Comparison of ENCODE assay signal across 7 mouse cellular contexts in genomic region chr17:13551693-13552404, GRCm38 (mm10).
DNase-seq lines count a peak whose midpoint lies in the region; ATAC-seq and TF ChIP-seq lines count a peak whose summit lies in the region.
"Not testable (repeated sequence)": the region's sequence is repeated elsewhere in the genome, so short reads cannot be mapped to it uniquely, and the experiment has no call there.

No protein-coding gene starts in this region.

- not testable (repeated sequence) for H3K4me2 ChIP-seq in heart, embryonic 12.5 days; kidney, embryonic 14.5 days (replicated peaks; ENCODE audit: low read depth, low read length); liver, embryonic 13.5 days

- not testable (repeated sequence) for H3K9ac ChIP-seq in heart, embryonic 12.5 days; kidney, embryonic 14.5 days (ENCODE audit: low read depth, low read length); liver, embryonic 13.5 days

- not testable (repeated sequence) for H3K4me3 ChIP-seq in heart, embryonic 12.5 days; kidney, embryonic 14.5 days (ENCODE audit: low read length); liver, embryonic 13.5 days (replicated peaks); midbrain, embryonic 10.5 days

- peak; percentile 74 for DNase-seq in brain, embryonic 14.5 days (ENCODE audit: low read depth)
- not testable (repeated sequence) for DNase-seq in liver, embryonic 13.5 days
- peak; percentile 57 for DNase-seq in midbrain, embryonic 10.5 days (ENCODE audit: low spot score)

- TF ChIP-seq POLR2A in brain, embryonic 14.5 days (IDR thresholded peaks at IDR 0.05; ENCODE audit: borderline replicate concordance, extremely low read depth, insufficient read depth, insufficient read length, poor library complexity, severe bottlenecking) = not testable (repeated sequence)

- not testable (repeated sequence) for H3K36me3 ChIP-seq in heart, embryonic 12.5 days; kidney, embryonic 14.5 days (ENCODE audit: control insufficient read depth, insufficient read depth, low read length); liver, embryonic 13.5 days; midbrain, embryonic 10.5 days

- not testable (repeated sequence) for H3K27ac ChIP-seq in heart, embryonic 12.5 days (ENCODE audit: poor library complexity, severe bottlenecking); kidney, embryonic 14.5 days (ENCODE audit: low read depth, low read length); liver, embryonic 13.5 days; midbrain, embryonic 10.5 days (replicated peaks)

- TF ChIP-seq CTCF in brain, embryonic 14.5 days (IDR thresholded peaks at IDR 0.05; ENCODE audit: borderline replicate concordance, extremely low read depth, insufficient read depth, insufficient read length) = not testable (repeated sequence)

- not testable (repeated sequence) for H3K4me1 ChIP-seq in heart, embryonic 12.5 days (replicated peaks); kidney, embryonic 14.5 days (ENCODE audit: control insufficient read depth, insufficient read depth, low read length); liver, embryonic 13.5 days (replicated peaks); midbrain, embryonic 10.5 days

- peak; percentile 77 for ATAC-seq in erythroid progenitor cell, adult 5-6 weeks (replicated peaks; ENCODE audit: low FRiP score, poor library complexity, severe bottlenecking)
- ATAC-seq in heart, embryonic 12.5 days (ENCODE audit: insufficient number of reproducible peaks, low FRiP score) = peak; percentile 73
- ATAC-seq in kidney, embryonic 14.5 days (ENCODE audit: low FRiP score, low TSS enrichment) = peak; percentile 55; the same call in 1 of the 2 replicates
- peak; percentile 66 for ATAC-seq in liver, embryonic 13.5 days (ENCODE audit: low read depth)
- ATAC-seq in neutrophil, adult 5-6 weeks (ENCODE audit: extremely low read depth, insufficient number of reproducible peaks, low FRiP score, poor library complexity, severe bottlenecking) = peak; percentile 60

- H3K9me3 ChIP-seq in heart, embryonic 12.5 days (replicated peaks) = peaks cover 44% of the 10 kb centered on the region
- peaks cover 43% of the 10 kb centered on the region for H3K9me3 ChIP-seq in kidney, embryonic 14.5 days (ENCODE audit: control insufficient read depth, low read length)
- peaks cover 45% of the 10 kb centered on the region for H3K9me3 ChIP-seq in liver, embryonic 13.5 days (replicated peaks)
- H3K9me3 ChIP-seq in midbrain, embryonic 10.5 days (replicated peaks) = peaks cover 56% of the 10 kb centered on the region

- H3K27me3 ChIP-seq in heart, embryonic 12.5 days (replicated peaks); kidney, embryonic 14.5 days (ENCODE audit: control insufficient read depth, insufficient read depth, low read length); liver, embryonic 13.5 days; midbrain, embryonic 10.5 days (ENCODE audit: low read depth, poor library complexity, severe bottlenecking): not testable (repeated sequence)
